Mouse (Mus musculus): ENCODE measurements around the gene Crybg2.

GRCm38 (mm10) chr4:134107730-134108129 lies 47.1 kb downstream of the Crybg2 start:
- no peak for TF ChIP-seq POLR2A (IDR thresholded peaks at IDR 0.05; ENCODE audit: extremely low read depth, insufficient read depth, low read length)
- TF ChIP-seq CTCF (IDR thresholded peaks at IDR 0.05; ENCODE audit: low read depth, low read length), result no peak
